Mouse (Mus musculus): ENCODE data around the gene Kdm1b.

GRCm38 (mm10) chr13:47105711-47106579 is 62.6 kb downstream of the Kdm1b start, which contains the start of gene Dek:
- TF ChIP-seq POLR2A (IDR thresholded peaks at IDR 0.05; ENCODE audit: borderline replicate concordance, insufficient read depth, low read length) (peak; percentile 51; the same call in 1 of the 2 replicates), CTCF (IDR thresholded peaks at IDR 0.05; ENCODE audit: borderline replicate concordance, insufficient read depth, low read depth, low read length) (no peak)
